Mouse (Mus musculus): ENCODE data around the gene Cfd.
A peak's percentile ranks its signal among the peaks of the same experiment; 100 is the strongest.

The Cfd gene

DNA sequence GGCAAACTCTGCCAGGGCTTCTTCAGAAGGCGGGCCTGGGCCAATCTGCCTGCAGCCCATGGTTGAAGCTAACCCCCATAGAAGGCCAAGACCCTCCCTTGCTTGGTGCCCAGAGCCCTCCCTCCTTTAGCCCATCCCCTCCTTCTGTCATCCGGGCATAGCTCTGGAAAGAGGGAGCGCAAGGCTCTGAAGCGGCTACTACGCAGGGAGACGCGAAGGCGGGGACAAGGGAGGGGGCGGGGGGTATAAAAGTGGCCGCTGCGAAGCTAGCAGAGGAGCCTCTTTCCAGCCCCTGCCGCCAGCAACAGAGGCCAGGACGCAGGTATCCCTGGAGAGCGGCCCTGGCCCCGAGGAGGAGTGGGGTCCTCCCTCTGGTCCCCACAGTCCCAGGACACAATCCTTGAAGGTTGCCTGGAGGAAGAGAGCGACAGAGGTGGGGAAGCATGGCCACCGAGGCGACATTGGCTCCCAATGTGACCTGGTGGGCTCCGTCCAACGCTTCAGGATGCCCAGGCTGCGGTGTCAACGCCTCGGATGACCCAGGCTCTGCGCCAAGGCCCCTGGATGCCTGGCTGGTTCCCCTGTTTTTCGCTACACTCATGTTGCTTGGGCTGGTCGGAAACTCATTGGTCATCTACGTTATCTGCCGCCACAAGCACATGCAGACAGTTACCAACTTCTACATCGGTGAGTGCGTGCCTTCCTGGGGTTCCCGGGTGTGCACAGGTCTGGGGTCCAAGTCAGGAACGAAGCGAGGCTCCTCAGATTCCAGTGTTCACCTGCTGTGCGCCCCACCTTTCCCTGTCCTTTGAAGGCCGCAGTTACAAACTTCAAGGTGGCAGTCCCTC is 27.8 kb downstream of the Cfd start:
- no peak for DNase-seq

- no peak for DNase-seq
Observed at GRCm38 (mm10) chr10:79919251-79919849, 28.7 kb downstream of the Cfd start.

GRCm38 (mm10) chr10:79920056-79920890 is 29.6 kb downstream of the Cfd start:
- DNase-seq: no peak

DNA sequence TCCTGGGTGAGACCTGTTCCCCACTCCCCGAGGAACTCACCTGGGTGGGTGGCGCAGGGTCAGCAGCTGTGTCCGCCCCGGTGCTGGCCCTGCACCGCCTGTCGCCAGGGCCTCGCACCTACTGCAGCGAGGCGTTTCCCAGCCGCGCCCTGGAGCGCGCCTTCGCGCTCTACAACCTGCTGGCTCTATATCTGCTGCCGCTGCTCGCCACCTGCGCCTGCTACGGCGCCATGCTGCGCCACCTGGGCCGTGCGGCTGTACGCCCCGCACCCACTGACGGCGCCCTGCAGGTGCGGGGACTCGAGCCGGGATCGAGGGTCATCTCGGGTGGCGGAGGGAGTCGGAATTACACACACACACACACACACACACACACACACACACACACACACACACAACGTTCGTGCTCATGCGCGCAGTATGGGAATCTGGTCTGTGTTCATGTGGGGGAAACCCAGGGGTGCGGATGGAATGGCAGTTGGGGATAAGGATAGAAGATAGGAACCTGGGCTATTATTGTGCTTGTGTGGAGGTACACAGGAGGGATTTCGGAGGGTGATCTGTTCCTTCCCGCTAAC is 30.4 kb downstream of the Cfd start, which contains the start of gene R3hdm4:
Gene R3hdm4 (minus strand): TSS at position 251 of the 578 bp plus-strand sequence.
- DNase-seq: no peak

GRCm38 (mm10) chr10:79921572-79921971 is 30.9 kb downstream of the Cfd start:
- no peak for DNase-seq

- peak; percentile 97 for DNase-seq
Observed at GRCm38 (mm10) chr10:79924998-79925784, 34.5 kb downstream of the Cfd start.

DNA sequence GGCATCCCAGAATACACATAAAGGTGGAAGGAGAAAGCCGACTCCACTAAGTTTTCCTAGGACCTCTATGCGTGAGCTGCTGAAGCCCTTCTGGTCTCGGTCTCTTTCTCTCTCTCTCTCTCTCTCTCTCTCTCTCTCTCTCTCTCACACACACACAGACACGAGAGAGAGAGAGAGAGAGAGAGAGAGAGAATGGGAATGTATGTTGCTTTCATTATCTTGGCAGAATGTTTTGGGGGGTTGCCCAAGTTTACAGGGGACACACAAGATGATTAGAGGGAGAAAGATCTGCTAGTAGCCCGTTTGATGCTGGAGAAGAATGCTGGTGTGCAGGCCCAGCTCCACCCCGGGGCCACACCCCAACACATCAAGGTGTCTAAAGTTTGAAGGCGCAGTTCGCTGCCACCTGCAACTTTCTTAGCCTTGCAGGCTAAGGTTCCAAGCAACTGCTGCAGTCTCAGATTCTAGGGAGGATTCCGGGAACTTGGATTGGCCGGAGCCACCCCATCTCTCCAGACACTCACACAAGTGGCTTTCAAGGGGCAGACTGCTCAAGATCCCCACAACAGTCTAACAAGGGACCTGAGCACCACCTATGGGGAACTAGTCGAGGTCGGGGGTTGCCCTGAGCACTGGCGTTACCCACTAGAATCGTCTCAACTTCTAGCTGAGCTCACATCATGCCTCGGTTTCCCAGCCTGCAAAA is 35.3 kb downstream of the Cfd start:
- DNase-seq: no peak

GRCm38 (mm10) chr10:79926491-79927323 is 36.1 kb downstream of the Cfd start, which contains the start of gene Arid3a:
Gene Arid3a, plus strand, starts transcription at chr10:79927043.
- peak; percentile 91 for DNase-seq

DNA sequence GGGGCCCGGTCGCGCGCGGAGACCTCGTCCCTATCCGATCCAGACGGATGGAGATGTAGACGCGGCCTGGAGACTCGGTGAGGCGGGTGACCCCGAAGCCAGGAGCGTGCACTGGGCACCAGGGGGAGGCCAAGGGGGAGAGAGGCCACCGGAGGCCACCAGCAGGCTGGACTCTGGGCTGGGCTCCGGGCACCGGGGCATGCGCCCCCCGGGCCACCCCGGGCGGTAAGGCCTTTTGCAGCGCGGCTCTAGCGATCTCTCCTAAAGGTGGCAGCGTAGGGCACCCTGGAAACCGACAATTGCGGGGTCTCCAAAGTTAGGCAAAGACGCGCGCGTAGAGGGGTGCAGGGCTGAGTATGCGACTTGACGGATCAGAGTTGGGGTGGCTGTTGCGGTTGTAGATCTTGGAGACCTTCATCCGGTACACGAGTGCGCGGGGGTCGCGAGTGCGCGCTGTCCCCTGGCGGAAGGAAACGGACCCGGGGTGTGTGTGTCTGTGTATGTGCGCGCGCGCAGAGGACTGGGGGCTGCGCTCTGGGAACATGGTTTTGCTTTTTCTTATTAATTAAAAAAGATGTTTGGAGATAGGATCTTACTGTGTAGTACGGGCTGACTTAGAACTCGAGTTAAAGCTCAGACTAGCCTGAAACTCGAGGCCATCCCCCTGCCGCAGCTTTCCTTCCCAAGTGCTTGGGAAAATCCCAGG is 36.8 kb downstream of the Cfd start:
- DNase-seq: peak; percentile 62

GRCm38 (mm10) chr10:79928030-79928694 is 37.5 kb downstream of the Cfd start:
- peak; percentile 46 for DNase-seq

DNA sequence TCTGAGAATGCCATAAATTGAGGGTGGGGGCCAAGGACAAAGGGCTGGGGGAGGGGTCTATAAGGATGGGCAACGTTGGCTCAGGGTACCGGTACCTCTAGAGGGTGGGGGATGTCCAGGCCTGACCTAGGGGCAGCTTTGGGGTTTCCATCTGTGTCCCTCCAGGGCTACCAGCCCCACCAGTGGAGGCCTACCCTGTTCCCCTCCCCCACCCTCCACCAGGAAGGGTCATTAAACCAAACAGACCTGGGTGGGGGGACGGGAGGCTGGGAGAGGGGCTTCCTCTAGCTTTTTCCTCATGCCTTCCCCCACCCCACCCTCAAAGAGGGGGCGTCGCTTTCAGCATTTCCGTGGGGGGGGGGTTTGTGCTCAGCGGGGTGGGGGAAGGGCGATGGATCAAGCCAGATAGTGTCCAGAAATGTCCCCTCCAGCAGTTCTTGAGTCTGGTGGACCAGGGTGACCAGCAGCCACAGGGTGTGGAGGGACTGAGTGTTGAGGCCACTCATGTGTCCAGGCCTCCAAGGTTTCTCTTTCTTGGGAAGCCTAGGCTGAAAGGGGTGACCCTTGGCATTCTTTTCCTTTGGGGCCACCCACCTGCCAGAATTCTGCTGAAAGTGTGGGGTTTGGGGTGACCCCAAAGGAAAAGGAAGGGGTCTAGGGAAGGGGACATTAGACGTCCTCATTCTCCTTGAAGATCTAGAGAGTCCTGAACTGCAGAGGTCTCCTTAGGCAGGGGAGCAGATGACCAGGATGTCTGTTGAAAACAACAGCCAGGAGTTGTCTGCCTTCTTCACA is 38.5 kb downstream of the Cfd start:
- no peak for DNase-seq

DNA sequence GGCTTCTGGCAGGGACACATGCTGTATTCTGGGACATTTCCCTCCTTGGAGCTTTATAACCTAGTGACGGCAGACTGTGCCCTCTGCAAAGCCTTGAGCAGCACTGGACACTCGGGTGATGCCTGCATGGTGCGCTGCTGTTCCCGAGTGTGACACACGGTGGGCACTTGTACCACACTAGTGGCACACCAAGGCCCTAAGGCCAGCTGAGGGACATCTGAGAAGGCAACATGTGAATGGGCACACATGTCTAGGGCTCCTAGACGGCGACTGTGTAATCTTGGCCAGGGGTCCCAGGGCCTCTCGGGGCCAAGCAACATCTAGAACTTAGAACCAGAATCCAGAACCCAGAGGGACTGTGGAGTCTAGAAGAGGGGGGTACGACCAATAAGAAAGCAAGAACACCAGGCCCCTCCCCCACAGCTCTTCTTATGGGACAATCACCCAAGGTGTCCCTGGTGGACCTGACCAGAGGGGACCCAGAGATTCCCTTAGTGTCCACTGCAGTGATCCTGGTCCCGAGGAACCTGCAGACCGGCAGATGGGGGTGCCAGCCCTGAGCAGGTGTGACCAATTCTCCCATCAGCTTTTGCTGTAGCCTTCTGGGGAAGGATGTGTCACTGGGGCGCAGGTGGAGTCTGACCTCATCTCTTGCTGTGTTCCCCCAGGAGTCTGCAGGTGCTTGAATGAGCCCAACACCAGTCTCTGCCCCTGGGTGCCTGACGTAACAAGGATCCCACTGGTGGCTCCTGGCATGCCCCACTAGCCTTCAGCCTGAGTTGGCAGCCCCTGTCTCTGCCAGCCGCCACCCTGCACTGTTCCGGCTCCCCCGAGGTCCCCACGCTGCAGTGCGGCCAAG is 39.5 kb downstream of the Cfd start:
- DNase-seq: no peak

DNA sequence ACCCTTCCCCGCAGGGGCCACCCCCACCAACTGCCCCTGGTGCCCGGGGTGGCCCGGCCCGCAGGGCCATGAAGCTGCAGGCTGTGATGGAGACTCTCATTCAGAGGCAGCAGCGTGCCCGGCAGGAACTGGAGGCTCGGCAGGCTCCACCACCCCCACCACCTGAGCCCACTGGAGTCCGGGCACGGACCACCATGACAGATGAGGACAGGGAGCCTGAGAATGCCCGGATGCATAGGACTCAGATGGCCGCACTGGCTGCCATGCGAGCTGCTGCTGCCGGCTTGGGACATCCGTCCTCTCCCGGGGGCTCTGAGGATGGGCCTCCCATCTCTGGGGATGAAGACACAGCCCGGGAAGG is 40.2 kb downstream of the Cfd start:
- DNase-seq: no peak

GRCm38 (mm10) chr10:79931797-79932196 is 41.1 kb downstream of the Cfd start:
- no peak for DNase-seq

DNA sequence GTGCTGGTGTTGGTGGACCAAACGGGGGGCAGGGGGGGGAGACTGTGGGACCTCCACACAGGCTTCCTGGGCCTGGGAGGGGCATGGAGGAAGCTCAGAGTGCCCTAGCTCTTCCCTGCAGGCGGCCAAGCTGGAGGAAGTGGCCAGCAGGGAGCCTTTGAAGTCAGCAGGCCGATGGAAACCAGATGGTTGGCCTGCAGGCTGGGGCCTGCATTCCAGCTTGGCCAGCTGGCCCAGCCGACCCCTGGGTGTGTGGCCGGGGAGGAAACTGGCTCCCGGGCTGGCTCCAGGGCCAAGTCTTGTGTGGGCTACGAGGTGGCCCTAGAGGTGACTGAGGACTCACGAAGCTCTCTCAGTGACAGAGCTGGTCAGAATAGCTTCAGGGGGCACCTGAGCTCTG is 42.1 kb downstream of the Cfd start:
- peak; percentile 59 for DNase-seq

DNA sequence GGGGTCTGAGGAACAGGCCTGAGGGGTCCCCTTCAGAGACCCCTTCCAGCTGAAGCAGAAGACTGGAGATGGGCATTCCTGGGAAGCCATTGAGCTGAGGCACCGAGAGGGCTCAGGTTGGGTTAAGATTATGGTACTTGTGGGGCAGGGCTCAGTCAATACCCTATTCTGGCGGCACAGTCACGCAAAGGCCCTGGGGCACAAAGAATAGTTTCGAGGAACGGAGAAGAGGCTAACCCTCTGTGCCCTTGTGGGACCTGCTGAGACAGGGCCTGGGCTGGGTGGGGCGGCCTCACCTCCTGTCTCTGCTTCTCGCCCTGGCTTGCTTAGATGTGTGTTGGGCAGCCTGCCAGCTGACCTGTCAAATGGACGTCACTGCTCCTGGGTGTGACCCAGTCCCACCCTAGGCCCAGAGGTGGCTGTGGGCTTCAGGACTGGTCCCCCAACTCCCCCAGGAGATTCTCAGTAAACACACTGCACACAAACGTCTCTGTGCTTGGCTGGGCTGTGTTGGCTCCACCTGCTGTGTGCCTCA is 42.6 kb downstream of the Cfd start:
- DNase-seq: no peak

DNA sequence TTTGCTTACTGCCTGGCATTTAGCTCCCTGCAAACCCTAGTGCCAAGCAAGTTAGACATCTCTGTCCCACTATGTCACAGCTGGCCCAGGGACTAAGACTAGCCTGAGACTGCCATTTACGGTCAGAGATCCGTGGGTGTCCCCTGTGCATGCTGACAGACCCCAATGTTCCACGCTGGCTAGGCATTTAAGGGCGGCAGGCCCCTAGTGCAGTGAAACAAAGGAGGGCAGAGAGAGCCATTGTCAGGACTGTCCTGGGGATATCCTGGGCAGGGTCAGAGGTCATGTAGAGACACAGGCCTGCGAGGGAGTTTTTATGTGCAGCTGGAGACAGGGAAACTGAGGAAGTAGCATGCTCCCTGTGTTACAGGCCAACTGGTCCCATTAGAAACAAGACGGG is 43.2 kb downstream of the Cfd start:
- DNase-seq: no peak

Data from kidney, adult 9 months (tissue).